Mouse (Mus musculus) thymus, adult 2 months (tissue): ENCODE data around the gene Cers5. TPM values are rescaled to one million over a fixed set of nuclear protein-coding genes. Genes with fewer than 3 reads are reported as not detected.

Experiments
- DNase-seq: peaks from one replicate; pipeline ENCODE4 v3.0.0; 2021
- H3K27ac ChIP-seq: fragments of 200-500 bp; 2 replicates; pipeline ENCODE4 v1.5.1; 2012; ENCODE audit warnings: low read length, control low read depth; ENCODE audit not compliant: control insufficient read depth, insufficient read depth
- H3K27me3 ChIP-seq: fragments of 200-500 bp; 2 replicates; pipeline ENCODE4 v1.6.1; 2012; ENCODE audit warnings: mild to moderate bottlenecking, low read length, moderate library complexity, mixed read lengths; ENCODE audit not compliant: control insufficient read depth, insufficient read depth
- H3K36me3 ChIP-seq: fragments of 200-500 bp; 2 replicates; pipeline ENCODE4 v1.6.1; 2012; ENCODE audit warnings: mild to moderate bottlenecking, low read length, moderate library complexity; ENCODE audit not compliant: control insufficient read depth, insufficient read depth
- H3K4me1 ChIP-seq: fragments of 200-500 bp; replicated peaks from 2 replicates; pipeline ENCODE4 v1.6.1; 2012; ENCODE audit warnings: low read length; ENCODE audit not compliant: control insufficient read depth, insufficient read depth
- H3K4me3 ChIP-seq: fragments of 200-500 bp; 2 replicates; pipeline ENCODE4 v1.5.1; 2012; ENCODE audit warnings: mild to moderate bottlenecking, low read length, control low read depth, moderate library complexity; ENCODE audit not compliant: control insufficient read depth, insufficient read depth
- CTCF ChIP-seq: fragments of 200-500 bp; IDR thresholded peaks from 2 replicates; pipeline ENCODE4 v1.5.1; 2012; ENCODE audit warnings: mild to moderate bottlenecking, control low read depth, low read length, moderate library complexity, borderline replicate concordance; ENCODE audit not compliant: control insufficient read depth, poor library complexity, insufficient read depth; ENCODE audit errors: extremely low read depth
- POLR2A ChIP-seq: fragments of 200-500 bp; IDR thresholded peaks from 2 replicates; pipeline ENCODE4 v1.6.1; 2012; ENCODE audit warnings: mild to moderate bottlenecking, low read length, control low read depth, moderate library complexity; ENCODE audit not compliant: control insufficient read depth, poor library complexity, insufficient read depth; ENCODE audit errors: extremely low read depth
- WGBS: fragments of 180-500 bp; shearing (Covaris S2); methylation state at CpG from one replicate; pipeline ENCODE4 v1.1.7; 2018; 5-methylcytosine and 5-hydroxymethylcytosine counted together
- polyA plus RNA-seq: library from polyadenylated mRNA; depleted of rRNA; stranded (reverse); fragments of >200 nt; gene quantifications from 2 replicates; pipeline ENCODE4 v1.2.3, GENCODE M21; 2012

Gene Cers5
- polyA plus RNA-seq, 1 experiment: 59.8 TPM

DNA sequence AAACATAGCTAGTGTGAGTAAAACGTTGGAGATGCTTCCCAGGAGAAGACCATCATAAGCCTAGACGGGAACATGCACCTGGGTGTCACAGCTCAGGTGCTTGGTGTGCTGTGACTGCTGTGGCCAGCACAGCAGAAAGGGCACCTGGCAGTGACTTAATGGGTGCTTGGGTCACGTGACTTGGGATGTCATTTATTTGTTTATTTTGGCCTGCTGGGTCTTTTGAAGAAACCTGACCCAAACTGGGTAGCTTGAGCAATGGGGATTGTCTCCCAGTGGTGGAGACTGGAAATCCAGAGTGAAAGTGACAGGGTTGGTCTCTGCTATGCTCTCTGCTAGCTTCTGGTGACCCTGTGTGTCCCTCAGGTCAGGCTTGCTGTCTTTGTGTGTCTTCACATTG lies 61.2 kb downstream of the Cers5 start:
- DNase-seq: no peak
- Histone ChIP-seq H3K27me3 (no peaks in the 10 kb centered on the region), H3K4me3 (no peak overlapping the region), H3K36me3 (peaks cover 58% of the 10 kb centered on the region), H3K4me1 (no peaks in the 10 kb centered on the region), H3K27ac (no peak overlapping the region)
- WGBS: 94% methylated on average over 3 of the region's 3 CpGs
- TF ChIP-seq POLR2A (no peak), CTCF (no peak)

DNA sequence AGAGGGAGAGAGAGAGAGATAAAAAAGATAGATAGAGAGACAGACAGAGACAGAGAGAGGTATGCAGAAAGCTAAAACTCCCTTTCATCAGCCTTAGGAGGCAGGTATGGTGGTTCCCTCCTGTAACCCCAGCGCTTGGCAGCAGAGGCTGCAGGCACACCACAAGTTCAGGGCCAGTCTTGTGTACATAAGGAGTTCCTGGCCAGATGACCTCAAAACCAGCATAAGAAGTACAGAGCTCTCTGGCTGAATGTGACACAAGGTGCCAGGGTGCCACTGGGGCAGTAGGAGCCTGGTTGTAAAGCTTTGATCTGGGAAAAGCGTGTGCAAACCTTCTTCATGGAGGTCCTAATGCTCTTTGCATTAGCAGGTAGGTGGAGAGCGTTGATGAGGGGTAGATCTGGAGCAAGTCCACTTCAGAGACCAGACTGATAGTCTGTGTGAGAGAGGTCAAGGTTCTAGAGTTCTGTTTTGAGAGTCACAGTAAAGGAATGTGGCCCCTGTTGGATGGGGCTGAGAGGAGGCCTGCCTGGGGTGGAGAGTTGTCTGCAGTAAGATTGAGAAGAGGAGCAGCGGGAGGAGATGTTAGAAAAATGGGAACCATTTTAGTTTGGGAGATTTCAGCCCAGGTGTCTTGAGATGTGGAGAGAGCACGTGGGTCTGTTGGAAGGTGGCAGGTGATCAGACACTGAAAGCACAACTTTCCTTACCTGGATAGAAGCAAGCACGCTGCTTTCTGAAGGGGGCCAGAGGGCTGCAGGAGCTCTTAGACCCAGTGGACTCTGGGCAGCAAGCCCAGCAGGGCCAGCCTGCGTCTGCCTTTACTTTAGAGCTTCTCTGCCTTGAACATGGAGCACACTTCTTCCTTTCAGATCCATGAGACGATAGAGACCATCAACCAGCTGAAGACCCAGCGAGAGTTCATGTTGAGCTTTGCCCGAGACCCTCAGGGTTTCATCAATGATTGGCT lies 62.2 kb downstream of the Cers5 start:
- no peak for DNase-seq
- H3K36me3 ChIP-seq: peaks cover 63% of the 10 kb centered on the region
- H3K27me3 ChIP-seq: no peaks in the 10 kb centered on the region
- TF ChIP-seq POLR2A: no peak
- no peak for TF ChIP-seq CTCF
- H3K4me1 ChIP-seq: no peaks in the 10 kb centered on the region
- 97% methylated on average over 10 of the region's 10 CpGs for WGBS
- no peak overlapping the region for H3K27ac ChIP-seq
- no peak overlapping the region for H3K4me3 ChIP-seq

DNA sequence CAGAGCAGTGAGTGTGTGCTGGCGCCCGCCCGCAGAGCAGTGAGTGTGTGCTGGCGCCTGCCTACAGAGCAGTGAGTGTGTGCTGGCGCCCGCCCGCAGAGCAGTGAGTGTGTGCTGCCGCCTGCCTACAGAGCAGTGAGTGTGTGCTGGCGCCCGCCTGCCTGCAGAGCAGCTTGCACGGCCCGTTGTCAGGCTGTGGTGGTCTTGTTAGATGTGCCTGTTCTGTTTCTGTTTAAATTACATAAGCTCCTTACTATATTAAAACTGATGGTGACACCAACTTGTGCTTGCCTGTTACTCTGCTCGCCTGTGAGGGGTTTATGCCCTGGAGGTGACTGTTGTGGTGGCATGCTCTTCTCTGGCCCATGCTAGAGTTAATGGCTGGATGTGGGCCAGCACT lies 64.5 kb downstream of the Cers5 start:
- no peaks in the 10 kb centered on the region for H3K27me3 ChIP-seq
- peaks cover 1% of the 10 kb centered on the region; the same call in 1 of the 2 replicates for H3K4me1 ChIP-seq
- H3K36me3 ChIP-seq: peaks cover 66% of the 10 kb centered on the region
- H3K4me3 ChIP-seq: no peak overlapping the region
- 98% methylated on average over 13 of the region's 13 CpGs for WGBS
- TF ChIP-seq POLR2A (no peak), CTCF (no peak)
- DNase-seq: no peak
- H3K27ac ChIP-seq: no peak overlapping the region

DNA sequence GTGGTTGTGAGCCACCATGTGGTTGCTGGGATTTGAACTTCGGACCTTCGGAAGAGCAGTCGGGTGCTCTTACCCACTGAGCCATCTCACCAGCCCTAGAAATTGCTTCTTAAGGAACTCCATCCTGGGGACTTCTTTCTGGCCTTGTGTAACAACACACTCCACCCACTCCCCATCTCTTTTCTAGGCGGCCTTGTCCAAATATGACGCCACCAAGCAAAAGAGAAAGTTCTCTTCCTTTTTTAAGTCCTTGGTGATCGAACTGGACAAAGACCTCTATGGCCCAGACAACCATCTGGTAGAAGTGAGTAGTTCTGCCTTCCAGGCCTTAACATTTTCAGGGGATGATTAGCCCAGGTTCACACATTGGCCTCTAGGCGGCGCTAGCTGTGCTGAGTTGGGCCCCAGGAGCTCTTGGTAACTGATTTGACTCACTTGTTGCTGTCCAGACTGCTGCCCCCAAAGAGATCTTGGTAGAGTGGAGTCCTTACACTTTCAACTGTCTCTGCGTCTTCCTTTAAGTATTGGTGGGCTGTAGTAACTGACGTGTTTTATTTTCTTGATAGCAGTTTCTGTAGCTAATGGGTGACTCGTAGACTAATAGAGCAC lies 67.1 kb downstream of the Cers5 start, which contains the start of gene Gm17349:
TSS of gene Gm17349 (minus strand) at position 51 of the 609 bp plus-strand sequence.
- peaks cover 43% of the 10 kb centered on the region for H3K36me3 ChIP-seq
- no peak within 1 kb of the TSS for H3K4me3 ChIP-seq
- H3K27ac ChIP-seq: no peak within 1 kb of the TSS
- peak; percentile 40 for DNase-seq
- WGBS: 76% methylated on average over 11 of the region's 11 CpGs
- peaks cover 11% of the 10 kb centered on the region for H3K4me1 ChIP-seq
- TF ChIP-seq CTCF (no peak), POLR2A (no peak)
- no peaks in the 10 kb centered on the region for H3K27me3 ChIP-seq

DNA sequence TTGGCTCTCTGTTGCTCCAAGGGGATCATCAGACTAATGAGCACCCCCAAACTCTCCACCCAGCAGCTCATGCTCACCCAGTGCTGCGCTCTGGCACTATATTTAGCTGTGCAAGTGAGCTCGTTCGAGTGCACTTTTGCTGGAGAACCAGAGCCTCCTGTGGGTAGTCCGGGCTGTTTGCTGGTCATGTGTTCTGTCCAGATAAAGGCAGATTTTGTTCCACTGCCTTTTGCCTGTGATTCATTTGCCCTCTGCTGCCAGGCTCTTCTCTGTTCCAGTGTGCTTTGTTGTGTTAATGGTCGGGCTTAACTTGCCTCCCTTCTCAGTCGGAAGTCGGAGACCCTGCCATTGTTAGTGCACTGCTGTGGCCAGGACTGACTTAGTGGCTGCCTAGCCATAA lies 67.8 kb downstream of the Cers5 start:
- Histone ChIP-seq H3K27ac (no peak overlapping the region), H3K4me1 (peaks cover 11% of the 10 kb centered on the region), H3K4me3 (no peak overlapping the region), H3K27me3 (no peaks in the 10 kb centered on the region), H3K36me3 (peaks cover 37% of the 10 kb centered on the region)
- no peak for DNase-seq
- 93% methylated on average over 7 of the region's 7 CpGs for WGBS
- no peak for TF ChIP-seq POLR2A
- TF ChIP-seq CTCF: no peak

DNA sequence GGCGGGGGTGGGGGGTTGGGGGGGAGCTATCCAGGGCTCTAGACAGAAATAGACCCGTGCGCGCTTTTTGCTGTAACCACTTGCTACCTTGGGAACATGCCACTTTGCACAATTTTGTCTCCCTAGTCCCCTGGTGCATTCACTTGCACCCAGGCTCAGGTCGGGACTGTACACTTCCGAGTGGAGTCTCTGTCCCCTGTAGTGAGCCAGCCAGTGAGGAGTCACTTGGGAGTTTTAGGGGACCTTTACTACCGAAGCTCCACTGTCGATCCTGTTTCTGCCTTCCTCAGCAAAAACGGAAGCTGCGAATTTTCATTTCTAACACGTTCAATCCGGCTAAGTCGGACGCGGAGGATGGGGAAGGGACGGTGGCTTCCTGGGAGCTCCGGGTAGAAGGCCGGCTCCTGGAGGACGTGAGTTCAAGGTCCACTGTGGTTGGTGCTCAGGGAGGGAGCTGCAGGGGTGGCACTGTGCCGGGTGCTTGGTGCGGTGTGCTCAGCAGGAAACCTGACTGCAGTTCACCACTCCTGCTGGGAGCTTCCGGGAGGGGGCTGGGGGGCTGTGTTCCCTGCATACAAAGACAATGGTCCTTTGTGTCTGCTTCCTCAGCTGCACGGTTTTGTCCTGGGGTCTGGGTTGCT lies 68.5 kb downstream of the Cers5 start:
- Histone ChIP-seq H3K27me3 (no peaks in the 10 kb centered on the region), H3K36me3 (peaks cover 31% of the 10 kb centered on the region), H3K4me3 (no peak overlapping the region), H3K4me1 (peaks cover 11% of the 10 kb centered on the region), H3K27ac (no peak overlapping the region)
- WGBS: 94% methylated on average over 23 of the region's 23 CpGs
- DNase-seq: no peak
- no peak for TF ChIP-seq CTCF
- TF ChIP-seq POLR2A: no peak
